Mouse (Mus musculus): ENCODE data around the gene Gm14819. TPM values are rescaled to one million over a fixed set of nuclear protein-coding genes. Genes with fewer than 3 reads are reported as not detected.
"Not testable (repeated sequence)": the region's sequence is repeated elsewhere in the genome, so short reads cannot be mapped to it uniquely, and the experiment has no call there.

The Gm14819 gene
- total RNA-seq (2021) = not detected

- DNase-seq; intact Hi-C loops (cut with DNase I): not testable (repeated sequence)
Measured at GRCm38 (mm10) chrX:35403883-35404282, at the start of gene Gm14819. Gm14819 (plus strand) TSS chrX:35404183.
